Mouse (Mus musculus) layer of hippocampus, postnatal 14 days (tissue): Measurements from ENCODE around the gene 4921536K21Rik. TPM values are rescaled to one million over a fixed set of nuclear protein-coding genes. Genes with fewer than 3 reads are reported as not detected.

Experiments used
- DNase-seq, 2 experiments: peaks; one replicate each; pipeline ENCODE4 v3.0.0; 2021 to 2022; ENCODE audit warnings: low spot score in 2 of 2, mixed read lengths in 1 of 2
- total RNA-seq, 2 experiments: library from RNA; stranded (reverse); gene quantifications; 2 replicates each; pipeline ENCODE4 v1.2.3; 2021

The 4921536K21Rik gene
- total RNA-seq, 2 experiments from 2014 or later, result 0.24 to 0.81 TPM

DNA sequence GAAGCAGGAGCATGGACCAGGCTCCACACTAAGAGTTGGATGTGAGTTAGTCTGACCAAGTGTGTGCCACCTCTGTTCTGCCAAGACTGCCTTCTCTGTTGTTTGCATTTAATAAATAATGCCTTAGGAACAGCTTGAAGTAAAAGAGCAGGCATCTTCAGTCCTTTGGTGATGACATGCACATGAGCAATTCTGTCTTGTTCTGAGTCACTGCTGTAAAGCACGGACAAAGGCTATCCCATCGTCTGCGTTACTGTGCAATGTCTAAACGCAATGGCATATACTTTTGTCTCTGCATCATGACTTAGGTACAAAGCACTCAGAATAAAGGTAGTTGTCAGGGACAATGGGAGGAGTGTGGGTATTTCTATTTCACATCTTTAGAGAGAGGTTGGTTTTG lies 35.1 kb downstream of the 4921536K21Rik start:
- no peak for DNase-seq

GRCm38 (mm10) chr11:3857902-3858301 lies 37.0 kb downstream of the 4921536K21Rik start:
- no peak for DNase-seq

DNA sequence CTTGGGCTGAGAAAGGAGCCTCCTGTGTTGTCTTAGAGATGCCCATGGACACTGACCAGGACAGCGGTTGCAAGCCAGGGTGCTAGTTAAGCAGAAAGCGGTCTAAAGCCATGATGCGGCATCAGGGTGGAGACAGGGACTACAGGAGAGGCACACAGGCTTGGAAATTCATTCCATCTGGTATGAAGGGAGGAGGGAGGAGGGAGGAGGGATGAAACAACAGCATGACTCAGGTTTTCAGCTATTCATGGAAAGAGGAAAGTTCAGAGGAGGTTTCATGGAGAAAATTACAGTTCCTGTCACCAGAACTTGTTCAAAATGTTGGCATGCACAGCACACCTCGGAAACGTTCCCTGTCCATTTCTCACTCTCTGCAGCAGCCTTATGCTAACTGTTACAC lies 39.1 kb downstream of the 4921536K21Rik start:
- DNase-seq, result no peak

DNA sequence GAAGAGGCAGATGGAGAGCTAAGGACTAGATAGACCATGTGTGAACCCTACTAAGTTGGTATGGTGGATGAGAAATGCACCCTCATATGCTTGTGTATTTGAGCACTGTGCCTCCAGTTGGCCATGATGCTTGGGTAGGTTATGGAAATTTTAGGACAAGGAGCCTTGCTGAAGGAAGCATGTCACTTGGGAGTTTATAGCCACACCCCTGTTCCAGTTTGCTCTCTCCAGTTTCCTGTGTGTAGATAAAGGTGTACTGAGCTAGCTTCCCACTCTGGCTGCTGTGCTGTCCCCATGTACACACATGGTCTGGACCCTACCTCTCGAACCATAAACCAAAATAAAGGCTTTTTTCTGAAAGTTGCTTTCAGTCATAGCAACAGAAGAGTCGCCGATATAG lies 40.7 kb downstream of the 4921536K21Rik start:
- DNase-seq, result no peak

DNA sequence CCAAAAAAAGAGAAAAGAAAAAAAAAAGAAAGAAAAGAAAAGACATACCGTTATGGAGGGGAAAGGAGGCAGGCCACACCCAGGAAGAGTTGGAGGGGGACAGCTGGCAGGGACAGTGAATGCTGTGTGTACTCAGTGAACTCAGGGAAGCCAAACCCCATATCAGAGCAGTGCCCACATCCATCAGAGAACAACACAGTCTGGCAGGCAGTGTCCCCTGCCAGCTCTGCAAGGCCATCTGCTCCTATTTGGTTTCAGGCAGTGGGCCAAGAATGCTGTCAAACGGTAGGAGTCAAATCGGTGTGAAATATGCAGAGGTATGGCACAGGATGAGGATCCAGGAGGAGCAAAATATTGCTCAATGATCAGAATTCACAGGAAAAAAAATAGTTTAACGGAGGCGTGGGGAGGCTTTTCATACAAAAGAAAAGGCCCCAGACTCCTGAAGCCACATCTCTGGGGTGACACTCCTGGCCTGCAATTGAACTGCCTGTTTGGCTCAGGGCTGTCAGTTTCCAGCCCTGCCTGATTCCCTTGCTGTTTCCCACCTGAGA lies 41.3 kb downstream of the 4921536K21Rik start:
- peak; percentile 78 to 93 for DNase-seq

DNA sequence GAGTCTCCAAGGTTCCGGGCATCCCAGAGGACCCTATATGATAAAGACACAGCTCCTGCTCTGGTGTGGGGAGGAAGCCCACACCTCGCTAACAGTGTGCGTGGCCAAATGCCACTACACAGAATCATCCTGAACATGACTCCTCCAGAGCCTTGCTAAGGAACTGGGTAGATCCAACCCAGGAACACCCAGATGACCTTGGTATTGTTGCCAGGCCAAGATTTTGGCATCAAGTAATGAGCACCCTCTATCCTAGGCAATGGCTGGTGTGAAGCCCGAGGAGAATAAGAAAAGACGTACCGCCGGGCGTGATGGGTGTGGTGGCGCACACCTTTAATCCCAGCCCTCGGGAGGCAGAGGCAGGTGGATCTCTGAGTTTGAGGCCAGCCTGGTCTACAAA lies 41.9 kb downstream of the 4921536K21Rik start:
- no peak for DNase-seq

GRCm38 (mm10) chr11:3851872-3852271 lies 43.0 kb downstream of the 4921536K21Rik start:
- no peak for DNase-seq

GRCm38 (mm10) chr11:3850746-3851277 lies 44.1 kb downstream of the 4921536K21Rik start:
- DNase-seq, result no peak

GRCm38 (mm10) chr11:3850315-3850614 lies 44.6 kb downstream of the 4921536K21Rik start:
- DNase-seq, result no peak

DNA sequence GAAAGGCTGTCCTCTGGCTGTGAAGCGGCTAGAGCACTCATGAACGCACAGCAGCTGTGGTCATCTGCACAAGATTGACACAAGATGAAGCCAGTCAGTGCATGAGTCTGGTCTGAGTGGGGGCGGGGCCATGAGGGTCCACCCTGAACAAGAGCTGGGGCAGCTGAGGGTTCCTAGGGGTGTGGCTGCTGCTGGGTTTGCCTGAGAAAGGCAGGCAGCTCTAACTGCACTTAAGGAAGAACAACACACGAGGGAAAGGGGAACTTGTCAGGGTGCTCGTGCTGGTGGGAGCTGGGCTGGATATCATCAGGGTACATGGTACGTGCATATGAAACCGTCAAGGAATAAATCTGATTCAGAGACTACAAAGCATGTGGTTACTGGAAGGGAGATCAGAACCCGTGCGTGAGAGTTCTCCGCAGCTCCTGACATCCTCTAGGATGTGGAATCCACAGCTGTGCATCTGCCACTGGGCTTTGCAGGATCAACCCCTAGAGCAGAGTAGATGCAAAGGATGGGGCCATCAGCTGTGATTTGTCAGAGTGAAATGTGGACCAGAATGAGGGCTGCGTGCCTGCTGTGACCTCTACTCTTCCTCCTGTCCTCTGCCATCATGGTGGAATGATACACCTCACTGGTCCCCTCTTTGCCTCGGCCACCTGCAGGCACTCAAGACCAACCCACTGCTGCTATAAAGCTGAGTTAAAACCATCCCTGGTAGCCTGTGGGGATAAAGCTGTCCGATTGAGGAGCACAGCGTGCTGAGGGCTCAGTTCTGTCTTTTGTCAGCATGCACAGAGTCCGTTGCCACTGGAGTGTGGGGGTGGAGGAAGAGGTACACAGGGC lies 45.2 kb downstream of the 4921536K21Rik start:
- DNase-seq, result no peak

GRCm38 (mm10) chr11:3846351-3846750 lies 48.5 kb downstream of the 4921536K21Rik start:
- DNase-seq, result no peak

DNA sequence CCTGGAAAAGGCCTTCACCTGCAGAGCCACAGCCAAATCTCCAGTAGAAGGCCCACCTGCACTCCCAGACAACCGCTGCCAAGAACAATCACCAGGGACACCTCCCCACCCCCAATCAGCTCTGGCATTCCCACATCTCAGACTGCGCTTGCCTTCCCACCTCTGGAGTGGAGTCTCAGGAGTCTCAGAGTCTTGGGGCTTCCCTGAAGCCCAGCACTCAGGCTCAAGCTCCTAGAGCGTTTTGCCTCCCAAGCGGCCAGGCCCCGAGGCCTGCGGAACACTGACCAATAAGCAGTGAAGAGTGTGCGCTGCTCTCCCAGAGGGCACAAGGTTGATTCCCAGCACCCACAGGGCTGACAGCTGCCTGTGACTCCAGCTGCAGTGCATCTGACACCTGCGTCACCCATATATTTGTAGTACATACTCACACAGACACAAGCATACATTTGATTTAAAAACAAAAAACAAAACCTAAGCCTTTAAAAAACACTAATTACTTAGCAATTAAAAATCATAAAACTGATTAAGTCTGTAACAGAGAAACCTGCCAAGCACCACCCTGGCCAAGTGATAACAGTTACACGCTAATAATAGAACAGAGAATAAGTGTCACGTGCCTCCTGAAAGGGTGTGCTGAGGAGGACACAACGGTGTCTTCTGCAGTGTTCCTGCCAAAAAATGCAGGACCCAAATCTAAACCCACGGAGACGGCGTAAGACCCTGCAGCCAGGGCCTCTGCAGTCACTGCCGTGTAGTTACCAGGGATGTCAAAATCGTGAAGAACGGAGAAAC lies 50.8 kb downstream of the 4921536K21Rik start:
- DNase-seq, result no peak

Other genes starting within 250 kb of the 4921536K21Rik start
- gene Morc2a, start 245.9 kb downstream of the 4921536K21Rik start, total RNA-seq, result 10 to 100 TPM; 41.8 to 44.0 TPM
- gene Osbp2, start 31.2 kb downstream of the 4921536K21Rik start, total RNA-seq, result 10 to 100 TPM; 82.8 to 89.6 TPM
- 10 to 100 TPM; 23.8 to 24.0 TPM for gene Dusp18, start 142 bp upstream of the 4921536K21Rik start, total RNA-seq
- 10 to 100 TPM; 21.9 to 22.3 TPM for gene Slc35e4, start 19.6 kb upstream of the 4921536K21Rik start, total RNA-seq
- 10 to 100 TPM; 17.6 to 20.3 TPM for gene Tcn2, start 37.1 kb upstream of the 4921536K21Rik start, total RNA-seq
- gene Pes1, start 68.9 kb upstream of the 4921536K21Rik start, total RNA-seq, result 10 to 100 TPM; 39.6 to 40.9 TPM
- gene 4930556J24Rik, start 81.7 kb upstream of the 4921536K21Rik start, total RNA-seq, result not detected
- gene Gal3st1, start 88.5 kb upstream of the 4921536K21Rik start, total RNA-seq, result 10 to 100 TPM; 20.4 to 23.0 TPM
- gene Sec14l4, start 136.4 kb upstream of the 4921536K21Rik start, total RNA-seq, result under 1 TPM in 1 of 2 experiments, not detected in 1; 0.55 TPM
- gene Sec14l3, start 169.7 kb upstream of the 4921536K21Rik start, total RNA-seq, result 1 to 10 TPM; 3.1 TPM
- gene Mtfp1, start 200.3 kb upstream of the 4921536K21Rik start, total RNA-seq, result 100 to 1,000 TPM in 1 of 2 experiments, 10 to 100 TPM in 1; 95.0 to 100 TPM
- 10 to 100 TPM; 43.2 to 44.3 TPM for gene Sec14l2, start 228.3 kb upstream of the 4921536K21Rik start, total RNA-seq
- gene Rnf215, start 240.1 kb upstream of the 4921536K21Rik start, total RNA-seq, result 10 to 100 TPM; 34.4 to 38.2 TPM